Mouse (Mus musculus): ENCODE measurements around the gene Ubald2.
"Not testable (repeated sequence)": the region's sequence is repeated elsewhere in the genome, so short reads cannot be mapped to it uniquely, and the experiment has no call there.

The Ubald2 gene

GRCm38 (mm10) chr11:116416196-116416943 lies 17.5 kb upstream of the Ubald2 start:
- DNase-seq (ENCODE audit: low read depth) = no peak

GRCm38 (mm10) chr11:116417054-116417453 lies 16.8 kb upstream of the Ubald2 start:
- DNase-seq (ENCODE audit: low read depth) = no peak

GRCm38 (mm10) chr11:116418194-116418840 lies 15.6 kb upstream of the Ubald2 start:
- DNase-seq (ENCODE audit: low read depth) = no peak

GRCm38 (mm10) chr11:116418841-116419462 lies 14.9 kb upstream of the Ubald2 start:
- no peak for DNase-seq (ENCODE audit: low read depth)

GRCm38 (mm10) chr11:116421102-116421501 lies 12.8 kb upstream of the Ubald2 start:
- no peak for DNase-seq (ENCODE audit: low read depth)

GRCm38 (mm10) chr11:116422562-116422961 lies 11.3 kb upstream of the Ubald2 start:
- no peak for DNase-seq (ENCODE audit: low read depth)

- no peak for DNase-seq (ENCODE audit: low read depth)
These were observed 10.7 kb upstream of the Ubald2 start for GRCm38 (mm10) chr11:116423214-116423613.

GRCm38 (mm10) chr11:116423782-116424620 lies 9.9 kb upstream of the Ubald2 start:
- DNase-seq (ENCODE audit: low read depth) = no peak

- DNase-seq (ENCODE audit: low read depth) = no peak
These were observed 9.1 kb upstream of the Ubald2 start for GRCm38 (mm10) chr11:116424621-116425407.

GRCm38 (mm10) chr11:116426328-116426727 lies 7.6 kb upstream of the Ubald2 start:
- DNase-seq (ENCODE audit: low read depth) = not testable (repeated sequence)

- no peak for DNase-seq (ENCODE audit: low read depth)
These were observed 6.9 kb upstream of the Ubald2 start for GRCm38 (mm10) chr11:116426852-116427575.

- peak; percentile 34 for DNase-seq (ENCODE audit: low read depth)
These were observed 4.7 kb upstream of the Ubald2 start for GRCm38 (mm10) chr11:116428872-116429859.

- DNase-seq (ENCODE audit: low read depth) = no peak
These were observed 3.9 kb upstream of the Ubald2 start for GRCm38 (mm10) chr11:116429862-116430613.

- DNase-seq (ENCODE audit: low read depth) = peak; percentile 44
These were observed 3.0 kb upstream of the Ubald2 start for GRCm38 (mm10) chr11:116430723-116431427.

GRCm38 (mm10) chr11:116431428-116432077 lies 2.3 kb upstream of the Ubald2 start:
- no peak for DNase-seq (ENCODE audit: low read depth)

GRCm38 (mm10) chr11:116432127-116432526 lies 1.8 kb upstream of the Ubald2 start:
- DNase-seq (ENCODE audit: low read depth) = no peak

GRCm38 (mm10) chr11:116432593-116433355 lies 1.1 kb upstream of the Ubald2 start:
- no peak for DNase-seq (ENCODE audit: low read depth)

Measured in c-Kit-positive CD71-positive TER-119-negative erythroid progenitor cells, embryonic 14.5 days (primary cell).